Mouse (Mus musculus) hindbrain, embryonic 12.5 days (tissue): ENCODE results near the gene Acot5. TPM values are rescaled to one million over a fixed set of nuclear protein-coding genes. Genes with fewer than 3 reads are reported as not detected.
A peak's percentile ranks its signal among the peaks of the same experiment; 100 is the strongest.
"Not testable (repeated sequence)": the region's sequence is repeated elsewhere in the genome, so short reads cannot be mapped to it uniquely, and the experiment has no call there.

Source experiments
- ATAC-seq: fragments of 200-750 bp; cut with Nextera tagmentation; 2 replicates; pipeline ENCODE4 v1.8.0; 2017; ENCODE audit warnings: moderate TSS enrichment; ENCODE audit not compliant: low FRiP score
- H3K27ac ChIP-seq: fragments of 300-500 bp; sonication (generic); 2 replicates; pipeline ENCODE4 v1.5.1; 2016; ENCODE audit warnings: mild to moderate bottlenecking
- H3K27me3 ChIP-seq: fragments of 300-500 bp; sonication (generic); 2 replicates; pipeline ENCODE4 v1.6.1; 2016; ENCODE audit warnings: mild to moderate bottlenecking
- H3K36me3 ChIP-seq: fragments of 300-500 bp; sonication (generic); 2 replicates; pipeline ENCODE4 v1.6.1; 2016; ENCODE audit warnings: mild to moderate bottlenecking
- H3K4me1 ChIP-seq: fragments of 300-500 bp; sonication (generic); 2 replicates; pipeline ENCODE4 v1.6.1; 2016
- H3K4me2 ChIP-seq: fragments of 300-500 bp; sonication (generic); replicated peaks from 2 replicates; pipeline ENCODE4 v1.6.1; 2016; ENCODE audit warnings: mild to moderate bottlenecking
- H3K4me3 ChIP-seq: fragments of 300-500 bp; sonication (generic); 2 replicates; pipeline ENCODE4 v1.5.1; 2016; ENCODE audit warnings: mild to moderate bottlenecking
- H3K9ac ChIP-seq: fragments of 300-500 bp; sonication (generic); 2 replicates; pipeline ENCODE4 v1.6.1; 2016; ENCODE audit warnings: mild to moderate bottlenecking, moderate library complexity
- H3K9me3 ChIP-seq: fragments of 300-500 bp; sonication (generic); replicated peaks from 2 replicates; pipeline ENCODE4 v1.6.1; 2016; ENCODE audit warnings: mild to moderate bottlenecking
- WGBS: fragments of 180-500 bp; shearing (Covaris S2); methylation state at CpG from one replicate; pipeline ENCODE4 v1.1.7; 2016; 5-methylcytosine and 5-hydroxymethylcytosine counted together
- polyA plus RNA-seq: library from polyadenylated mRNA; unstranded; fragments of >200 nt; fragmentation: Nextera tagmentation; extraction: Ambion mirVana; gene quantifications from 2 replicates; pipeline ENCODE4 v1.2.1, GENCODE M21; 2016

Gene Acot5
- polyA plus RNA-seq, 1 experiment from 2014 or later: not detected

DNA sequence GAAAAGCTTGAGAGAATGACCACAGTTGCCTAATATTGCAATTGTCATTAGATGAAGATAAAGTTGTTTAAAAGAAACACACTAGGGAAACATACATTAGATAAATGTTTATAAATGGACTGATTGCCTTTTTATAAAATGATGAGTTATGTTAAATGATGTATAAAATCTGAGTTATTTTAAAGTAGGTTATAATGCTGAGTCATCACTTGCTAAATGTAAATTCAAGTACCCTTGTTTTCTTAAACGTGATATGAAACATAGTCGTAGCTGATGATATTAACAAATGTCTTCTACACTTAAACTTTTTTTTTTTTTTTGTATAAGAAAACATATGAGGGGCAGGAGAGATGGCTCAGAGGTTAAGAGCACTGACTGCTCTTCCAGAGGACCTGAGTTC is 5.3 kb upstream of the Acot5 start:
- WGBS: 88% methylated on average over 2 of the region's 2 CpGs
- no peaks in the 10 kb centered on the region for H3K9me3 ChIP-seq
- H3K4me3 ChIP-seq: no peak overlapping the region
- H3K36me3 ChIP-seq: no peaks in the 10 kb centered on the region
- no peak overlapping the region for H3K4me2 ChIP-seq
- no peak for ATAC-seq
- H3K9ac ChIP-seq: no peak overlapping the region
- no peaks in the 10 kb centered on the region for H3K4me1 ChIP-seq
- no peak overlapping the region for H3K27ac ChIP-seq
- peaks cover 22% of the 10 kb centered on the region for H3K27me3 ChIP-seq

DNA sequence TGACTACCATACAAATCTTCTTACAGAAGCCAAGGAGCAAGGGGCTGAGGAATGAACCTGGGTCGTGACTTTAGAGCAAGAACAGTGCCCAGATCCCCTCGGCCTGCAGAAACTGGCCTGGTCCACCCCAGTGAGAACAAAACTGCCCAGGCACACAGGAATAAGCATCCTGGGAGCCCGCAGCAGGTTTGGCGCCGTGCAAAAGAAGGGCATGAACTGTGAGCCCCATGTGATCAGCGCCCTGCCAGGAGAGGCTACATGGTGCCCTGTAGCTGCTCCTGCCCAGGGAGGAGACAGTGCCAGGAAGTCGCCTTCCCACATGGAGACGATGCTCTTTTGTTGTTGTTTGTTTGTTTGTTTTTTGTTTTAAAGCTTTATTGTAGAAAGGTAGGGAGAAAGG is 4.5 kb upstream of the Acot5 start:
- peaks cover 28% of the 10 kb centered on the region for H3K27me3 ChIP-seq
- no peaks in the 10 kb centered on the region for H3K9me3 ChIP-seq
- no peaks in the 10 kb centered on the region for H3K4me1 ChIP-seq
- no peak overlapping the region for H3K4me3 ChIP-seq
- no peak overlapping the region for H3K4me2 ChIP-seq
- WGBS: 70% methylated on average over 8 of the region's 8 CpGs
- H3K9ac ChIP-seq: no peak overlapping the region
- no peak for ATAC-seq
- H3K36me3 ChIP-seq: no peaks in the 10 kb centered on the region
- H3K27ac ChIP-seq: no peak overlapping the region

DNA sequence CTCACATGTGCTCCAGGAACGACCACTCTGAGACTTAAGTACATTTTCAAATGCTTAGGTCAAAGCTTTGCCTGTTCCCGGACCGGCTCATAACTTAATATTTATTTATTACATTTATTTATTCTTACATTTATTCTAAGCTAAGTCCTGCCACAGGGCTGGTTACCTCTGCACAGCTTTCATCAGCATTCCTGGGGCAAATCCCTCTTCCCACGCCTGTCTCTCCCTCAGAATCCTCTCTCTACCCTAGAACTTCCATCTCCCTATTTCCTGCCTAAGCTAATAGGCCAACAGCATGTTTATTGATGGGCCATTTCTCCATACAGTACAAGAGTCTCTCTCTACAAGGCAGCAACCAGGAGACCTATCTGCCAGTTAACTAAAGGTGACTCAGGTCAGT is 1.4 kb upstream of the Acot5 start:
- Histone ChIP-seq H3K4me3 (no peak overlapping the region), H3K4me1 (no peaks in the 10 kb centered on the region), H3K36me3 (no peaks in the 10 kb centered on the region), H3K27ac (no peak overlapping the region), H3K9me3 (no peaks in the 10 kb centered on the region), H3K4me2 (no peak overlapping the region), H3K27me3 (peaks cover 45% of the 10 kb centered on the region), H3K9ac (no peak overlapping the region)
- no peak for ATAC-seq
- WGBS: 84% methylated on average over 4 of the region's 4 CpGs

DNA sequence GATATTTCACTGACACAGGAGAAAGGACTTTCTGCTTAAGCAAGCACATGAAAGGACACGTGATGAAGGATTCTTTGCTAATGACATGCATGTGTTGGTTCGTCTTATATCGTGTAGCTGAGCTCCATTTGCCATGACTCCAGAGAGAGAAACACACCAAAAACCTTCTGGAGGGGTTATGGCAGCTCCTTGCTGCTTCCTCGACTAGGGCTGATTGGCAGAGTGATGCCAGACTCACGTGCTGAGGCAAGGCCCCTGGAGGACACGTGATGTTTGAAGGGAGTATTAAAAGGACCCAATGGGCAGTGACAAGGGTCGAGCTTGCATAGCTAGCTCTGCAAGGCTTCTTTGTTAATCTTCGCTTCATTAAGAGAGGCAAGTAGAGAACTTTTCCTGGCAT is 829 bp upstream of the Acot5 start:
- Histone ChIP-seq H3K4me2 (no peak overlapping the region), H3K36me3 (no peaks in the 10 kb centered on the region), H3K9me3 (no peaks in the 10 kb centered on the region), H3K27me3 (peaks cover 45% of the 10 kb centered on the region), H3K4me3 (no peak overlapping the region), H3K4me1 (no peaks in the 10 kb centered on the region), H3K9ac (no peak overlapping the region), H3K27ac (no peak overlapping the region)
- no peak for ATAC-seq
- 58% methylated on average over 8 of the region's 8 CpGs for WGBS

DNA sequence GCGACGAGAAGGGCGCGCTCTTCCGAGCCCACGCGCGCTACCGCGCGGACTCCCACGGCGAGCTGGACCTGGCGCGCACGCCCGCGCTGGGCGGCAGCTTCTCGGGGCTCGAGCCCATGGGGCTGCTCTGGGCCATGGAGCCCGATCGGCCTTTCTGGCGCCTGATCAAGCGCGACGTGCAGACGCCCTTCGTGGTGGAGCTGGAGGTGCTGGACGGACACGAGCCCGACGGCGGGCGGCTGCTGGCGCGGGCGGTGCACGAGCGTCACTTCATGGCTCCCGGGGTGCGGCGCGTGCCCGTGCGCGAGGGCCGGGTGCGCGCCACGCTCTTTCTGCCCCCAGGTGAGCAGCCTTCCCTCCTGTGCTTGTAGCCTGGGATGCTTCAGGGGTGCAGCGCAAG is 457 bp downstream of the Acot5 start:
- peak overlapping the region; percentile 61 for H3K4me2 ChIP-seq
- H3K36me3 ChIP-seq, H3K4me1 ChIP-seq, H3K9me3 ChIP-seq, ATAC-seq, H3K27ac ChIP-seq: not testable (repeated sequence)
- H3K4me3 ChIP-seq: peak overlapping the region; percentile 38
- WGBS: 2% methylated on average over 46 of the region's 52 CpGs
- H3K27me3 ChIP-seq: peaks cover 45% of the 10 kb centered on the region
- H3K9ac ChIP-seq: peak overlapping the region; percentile 49; the same call in 1 of the 2 replicates

DNA sequence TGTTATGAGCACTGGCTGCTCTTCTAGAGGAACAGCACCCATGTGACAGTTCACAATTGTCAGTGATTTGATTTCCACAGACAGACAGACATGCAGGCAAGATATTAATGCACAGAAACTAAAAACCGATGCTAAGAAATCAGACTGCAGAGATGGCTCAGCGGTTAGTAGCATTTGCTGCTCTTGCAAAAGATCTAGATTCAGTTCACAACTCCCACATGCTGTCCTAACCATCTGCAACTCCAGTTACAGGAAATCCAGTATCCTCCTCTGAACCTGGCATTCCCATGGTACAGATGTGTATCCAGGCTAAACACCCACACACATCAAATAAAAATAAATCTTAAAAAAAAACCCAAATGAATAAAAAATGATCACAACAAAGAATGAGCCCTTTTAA is 2.6 kb downstream of the Acot5 start:
- Histone ChIP-seq H3K27ac (no peak overlapping the region), H3K36me3 (no peaks in the 10 kb centered on the region), H3K4me1 (no peaks in the 10 kb centered on the region), H3K4me2 (no peak overlapping the region), H3K9ac (no peak overlapping the region), H3K27me3 (peaks cover 44% of the 10 kb centered on the region), H3K4me3 (no peak overlapping the region), H3K9me3 (no peaks in the 10 kb centered on the region)
- WGBS: 85% methylated on average over 2 of the region's 2 CpGs
- ATAC-seq: no peak

DNA sequence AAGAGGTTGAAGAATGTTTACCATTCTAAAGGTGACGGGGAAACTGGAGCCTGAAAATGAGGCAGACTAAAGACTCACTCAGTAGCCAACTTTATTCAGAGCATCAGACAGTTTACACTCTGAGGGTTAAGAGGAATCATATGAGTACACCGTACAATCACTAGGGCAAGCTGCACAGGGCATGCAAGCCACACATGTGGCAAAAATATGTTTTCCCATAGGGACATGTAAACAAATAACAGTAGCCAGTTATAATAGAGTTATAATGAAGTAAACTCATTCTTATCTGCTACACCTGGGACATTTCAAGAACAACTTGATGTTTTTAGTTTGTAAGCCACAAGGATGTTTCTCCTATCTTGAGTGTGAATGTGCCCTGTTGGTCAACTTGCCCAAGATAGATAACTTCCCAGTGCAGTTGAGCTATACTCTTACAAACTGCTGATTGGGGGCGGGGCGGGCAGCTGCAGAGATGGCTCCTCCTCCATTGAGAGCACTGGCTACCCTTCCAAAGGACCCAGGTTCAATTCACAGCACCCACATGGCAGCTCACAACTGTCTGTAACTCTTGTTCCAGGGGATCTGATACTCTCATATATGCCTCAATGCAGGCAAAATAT is 8.4 kb downstream of the Acot5 start:
- no peaks in the 10 kb centered on the region for H3K9me3 ChIP-seq
- H3K27ac ChIP-seq: no peak overlapping the region
- ATAC-seq: no peak
- no peak overlapping the region for H3K4me3 ChIP-seq
- no peak overlapping the region for H3K9ac ChIP-seq
- no peak overlapping the region for H3K4me2 ChIP-seq
- H3K36me3 ChIP-seq: no peaks in the 10 kb centered on the region
- no peaks in the 10 kb centered on the region for H3K27me3 ChIP-seq
- no peaks in the 10 kb centered on the region for H3K4me1 ChIP-seq
- 82% methylated on average over 4 of the region's 4 CpGs for WGBS

DNA sequence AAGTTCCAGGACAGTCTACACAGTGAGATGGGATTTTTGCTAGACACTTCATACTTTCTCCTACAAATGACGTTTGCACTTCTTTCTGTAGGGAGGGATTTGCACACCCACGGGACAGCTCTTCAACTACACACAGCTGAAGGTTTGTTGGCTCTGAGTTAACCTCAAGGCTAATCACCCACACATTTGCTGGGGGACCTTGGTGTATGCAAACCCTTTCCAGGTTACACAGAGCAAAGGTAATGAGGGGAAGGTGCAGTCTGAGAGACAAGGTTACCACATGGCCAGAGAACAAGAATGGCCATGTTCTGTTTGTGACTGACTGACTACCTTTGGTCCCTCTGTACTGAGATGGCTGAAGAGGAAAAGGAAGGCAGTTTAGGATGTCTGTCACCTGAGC is 14.7 kb downstream of the Acot5 start:
- Histone ChIP-seq H3K4me3 (no peak overlapping the region), H3K36me3 (no peaks in the 10 kb centered on the region), H3K27ac (no peak overlapping the region), H3K4me2 (no peak overlapping the region), H3K27me3 (no peaks in the 10 kb centered on the region), H3K9ac (no peak overlapping the region), H3K4me1 (no peaks in the 10 kb centered on the region), H3K9me3 (0 out of 2 replicates have a peak, but pooled peaks cover 4% of the 10 kb centered on the region)
- 85% methylated on average over 2 of the region's 2 CpGs for WGBS
- ATAC-seq: no peak

DNA sequence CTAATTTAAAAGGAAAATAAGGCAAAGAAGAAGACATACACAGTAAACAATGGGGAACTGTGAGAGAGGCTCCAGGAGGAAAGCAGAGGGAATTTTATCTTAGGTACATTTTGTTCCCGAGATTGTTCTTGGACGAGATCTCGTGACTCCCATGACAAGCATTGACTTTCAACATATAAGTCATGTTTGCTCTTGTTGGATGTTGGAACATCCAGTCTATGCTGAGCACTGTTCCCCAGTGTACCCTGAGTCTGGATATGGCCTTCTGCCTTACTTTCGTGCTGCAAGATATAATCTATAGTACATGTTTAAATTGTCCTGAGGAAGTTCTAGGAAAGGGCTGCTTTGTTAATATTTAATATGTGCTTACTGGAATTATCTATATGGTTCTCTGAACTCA is 15.5 kb downstream of the Acot5 start:
- no peak for ATAC-seq
- Histone ChIP-seq H3K4me1 (no peaks in the 10 kb centered on the region), H3K36me3 (no peaks in the 10 kb centered on the region), H3K27ac (no peak overlapping the region), H3K9me3 (peaks cover 9% of the 10 kb centered on the region; the same call in 1 of the 2 replicates), H3K4me3 (no peak overlapping the region), H3K27me3 (no peaks in the 10 kb centered on the region), H3K9ac (no peak overlapping the region), H3K4me2 (no peak overlapping the region)
- WGBS: 86% methylated on average over 4 of the region's 4 CpGs

DNA sequence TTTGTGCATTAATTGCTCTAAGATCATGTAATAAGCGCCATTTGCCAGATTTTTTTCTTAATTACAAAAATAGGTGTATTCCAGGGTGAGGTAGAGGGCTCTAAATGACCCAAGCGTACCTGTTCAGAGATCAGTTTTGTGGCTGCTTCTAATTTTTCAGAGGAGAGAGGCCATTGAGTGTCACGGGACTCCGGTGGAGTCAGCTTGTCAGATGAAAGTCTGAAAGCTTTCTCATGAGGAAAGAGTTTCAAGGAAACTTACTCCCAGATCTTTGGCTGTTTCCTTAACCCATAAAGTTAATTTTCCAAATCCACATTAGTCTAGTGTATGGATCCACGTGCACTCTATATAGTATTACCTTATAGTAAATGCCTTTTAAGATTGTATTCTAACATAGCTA is 25.5 kb downstream of the Acot5 start:
- H3K4me1 ChIP-seq, ATAC-seq, H3K36me3 ChIP-seq, H3K27me3 ChIP-seq, H3K27ac ChIP-seq, H3K4me3 ChIP-seq, H3K9ac ChIP-seq, H3K4me2 ChIP-seq: not testable (repeated sequence)
- peaks cover 20% of the 10 kb centered on the region for H3K9me3 ChIP-seq
- WGBS: 88% methylated on average over 5 of the region's 5 CpGs

DNA sequence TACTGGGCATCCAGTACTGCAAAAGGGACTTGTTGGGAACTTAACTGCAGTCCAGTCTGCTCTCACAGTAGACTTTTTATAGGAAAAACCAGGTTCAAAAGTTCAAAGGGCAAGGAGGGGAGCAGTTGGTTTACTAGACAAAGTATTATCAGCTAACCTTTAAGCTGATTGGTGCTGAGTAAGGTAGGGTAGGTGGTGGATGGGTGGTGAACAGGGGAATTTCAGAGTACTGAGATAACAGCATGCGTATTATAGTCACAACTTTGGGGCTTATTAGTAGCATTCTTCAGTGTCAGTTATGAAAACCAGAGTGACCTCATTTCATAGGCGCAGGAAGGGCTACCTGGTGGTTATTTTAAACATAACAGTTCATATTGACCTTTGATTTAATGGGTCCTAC is 30.5 kb downstream of the Acot5 start:
- Histone ChIP-seq H3K27ac (no peak overlapping the region), H3K27me3 (no peaks in the 10 kb centered on the region), H3K4me1 (peaks cover 2% of the 10 kb centered on the region; the same call in 1 of the 2 replicates), H3K9ac (no peak overlapping the region), H3K9me3 (0 out of 2 replicates have a peak, but pooled peaks cover 3% of the 10 kb centered on the region), H3K4me3 (no peak overlapping the region), H3K4me2 (no peak overlapping the region), H3K36me3 (no peaks in the 10 kb centered on the region)
- no peak for ATAC-seq
- WGBS: 94% methylated on average over 2 of the region's 2 CpGs

DNA sequence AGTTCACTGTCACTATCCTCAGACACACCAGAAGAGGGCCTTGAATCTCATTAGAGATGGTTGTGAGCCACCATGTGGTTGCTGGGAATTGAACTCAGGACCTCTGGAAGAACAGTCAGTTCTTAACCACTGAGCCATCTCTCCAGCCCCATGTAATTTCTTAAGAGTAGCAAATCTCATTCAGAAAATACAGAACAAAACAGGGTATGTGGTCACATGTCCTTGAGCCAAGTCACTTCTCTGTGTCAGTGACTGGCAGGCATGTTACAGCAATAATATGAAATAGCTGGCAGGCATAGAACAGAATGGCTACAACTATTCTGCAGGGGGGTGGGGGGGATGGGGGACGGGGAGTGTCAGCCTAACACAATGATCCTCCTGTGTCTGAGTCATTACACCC is 30.9 kb downstream of the Acot5 start:
- H3K9ac ChIP-seq: no peak overlapping the region
- no peak overlapping the region for H3K4me3 ChIP-seq
- no peaks in the 10 kb centered on the region for H3K36me3 ChIP-seq
- 44% methylated on average over 1 of the region's 1 CpGs for WGBS
- H3K27ac ChIP-seq: no peak overlapping the region
- H3K4me2 ChIP-seq: peak overlapping the region; percentile 74
- no peaks in the 10 kb centered on the region for H3K27me3 ChIP-seq
- no peak for ATAC-seq
- H3K4me1 ChIP-seq: peaks cover 2% of the 10 kb centered on the region; the same call in 1 of the 2 replicates
- 0 out of 2 replicates have a peak, but pooled peaks cover 3% of the 10 kb centered on the region for H3K9me3 ChIP-seq
